Mouse (Mus musculus): ENCODE data around the gene Mus81.

Mus81 gene

GRCm38 (mm10) chr19:5433951-5434350, 54.3 kb downstream of the Mus81 start:
- DNase-seq, result no peak

- DNase-seq, result peak; percentile 58
Observed at GRCm38 (mm10) chr19:5432992-5433852, 55.0 kb downstream of the Mus81 start.
